Mouse (Mus musculus): Measurements from ENCODE around the gene Gpc5. TPM values are rescaled to one million over a fixed set of nuclear protein-coding genes. Genes with fewer than 3 reads are reported as not detected.

The Gpc5 gene
- polyA plus RNA-seq, 1 experiment from 2014 or later: 0.15 TPM

DNA sequence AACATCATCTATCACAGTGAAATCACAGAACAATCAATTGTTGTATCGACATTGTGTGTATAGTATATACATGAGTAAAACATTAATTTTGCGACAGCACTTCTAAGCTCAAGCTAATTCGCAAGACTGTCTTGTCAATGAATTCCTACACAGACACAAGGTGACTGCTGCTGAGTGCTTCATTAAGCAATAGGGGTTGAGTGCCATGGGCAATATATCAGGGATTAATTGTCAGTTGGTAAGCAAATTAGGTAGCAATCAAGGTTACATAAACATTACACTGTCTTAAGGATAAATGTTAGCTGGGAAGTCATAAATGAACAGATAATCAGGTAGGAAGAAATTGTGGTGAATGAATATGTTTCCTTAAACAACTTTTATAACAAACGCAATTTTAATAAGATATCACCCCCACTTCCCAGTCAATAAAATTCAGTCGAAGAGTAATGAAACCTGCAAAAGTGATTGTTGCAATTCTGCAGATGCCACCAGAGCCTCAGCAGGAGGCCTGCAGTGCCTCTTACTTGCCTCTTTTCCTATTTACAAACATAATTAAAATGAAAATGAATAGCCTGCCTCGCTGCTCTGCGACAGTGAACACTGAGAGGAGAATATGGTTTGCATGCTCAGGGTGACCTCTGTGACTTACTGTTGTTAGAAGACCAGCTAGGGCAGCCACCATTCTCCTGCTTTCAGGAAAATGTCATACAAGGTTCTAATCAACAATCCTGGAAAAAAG, 539.3 kb downstream of the Gpc5 start:
- Histone ChIP-seq H3K27ac (ENCODE audit: low read length) (no peak overlapping the region), H3K4me3 (ENCODE audit: low read length) (no peak overlapping the region), H3K4me2 (ENCODE audit: low read depth, low read length) (no peak overlapping the region), H3K36me3 (ENCODE audit: control insufficient read depth, insufficient read depth, low read length) (no peaks in the 10 kb centered on the region), H3K9me3 (ENCODE audit: control insufficient read depth, low read length) (no peaks in the 10 kb centered on the region), H3K9ac (ENCODE audit: low read depth, low read length) (no peak overlapping the region), H3K4me1 (ENCODE audit: control insufficient read depth, insufficient read depth, low read length) (no peaks in the 10 kb centered on the region), H3K27me3 (replicated peaks; ENCODE audit: control insufficient read depth, insufficient read depth, low read length) (no peaks in the 10 kb centered on the region)
- no peak for ATAC-seq
- 72% methylated on average over 7 of the region's 7 CpGs for WGBS

- H3K27me3 ChIP-seq (replicated peaks; ENCODE audit: control insufficient read depth, insufficient read depth, low read length): no peaks in the 10 kb centered on the region
- H3K9me3 ChIP-seq (ENCODE audit: control insufficient read depth, low read length): no peaks in the 10 kb centered on the region
- H3K27ac ChIP-seq (ENCODE audit: low read length): no peak overlapping the region
- H3K4me1 ChIP-seq (ENCODE audit: control insufficient read depth, insufficient read depth, low read length): no peaks in the 10 kb centered on the region
- WGBS: 85% methylated on average over 1 of the region's 1 CpGs
- no peak overlapping the region for H3K9ac ChIP-seq (ENCODE audit: low read depth, low read length)
- no peaks in the 10 kb centered on the region for H3K36me3 ChIP-seq (ENCODE audit: control insufficient read depth, insufficient read depth, low read length)
- no peak overlapping the region for H3K4me3 ChIP-seq (ENCODE audit: low read length)
- no peak for ATAC-seq
- no peak overlapping the region for H3K4me2 ChIP-seq (ENCODE audit: low read depth, low read length)
Observed at GRCm38 (mm10) chr14:115633311-115633710, 541.3 kb downstream of the Gpc5 start.

DNA sequence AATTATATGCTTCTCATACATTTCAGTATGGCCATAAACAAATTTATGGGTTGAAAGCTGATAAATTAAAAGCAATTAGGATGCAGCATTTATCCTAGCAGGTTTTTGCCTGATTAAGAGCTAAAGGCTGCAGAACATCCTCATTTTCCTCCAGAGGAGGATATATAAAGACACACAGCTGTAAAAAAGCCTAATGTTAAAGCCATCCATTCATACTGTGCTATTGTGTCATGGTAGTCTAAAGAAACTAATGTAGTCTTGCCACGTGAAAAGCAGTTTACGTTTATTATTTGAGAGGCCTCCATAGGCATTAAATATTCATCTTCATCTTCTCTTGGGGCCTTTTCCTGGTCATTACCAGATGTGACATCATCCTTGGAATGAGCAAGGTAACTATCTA, 587.9 kb downstream of the Gpc5 start:
- Histone ChIP-seq H3K36me3 (ENCODE audit: control insufficient read depth, insufficient read depth, low read length) (no peaks in the 10 kb centered on the region), H3K9me3 (ENCODE audit: control insufficient read depth, low read length) (no peaks in the 10 kb centered on the region), H3K27ac (ENCODE audit: low read length) (no peak overlapping the region), H3K4me3 (ENCODE audit: low read length) (no peak overlapping the region), H3K27me3 (replicated peaks; ENCODE audit: control insufficient read depth, insufficient read depth, low read length) (no peaks in the 10 kb centered on the region), H3K4me1 (ENCODE audit: control insufficient read depth, insufficient read depth, low read length) (no peaks in the 10 kb centered on the region), H3K9ac (ENCODE audit: low read depth, low read length) (no peak overlapping the region), H3K4me2 (ENCODE audit: low read depth, low read length) (no peak overlapping the region)
- ATAC-seq: no peak
- 83% methylated on average over 2 of the region's 2 CpGs for WGBS

DNA sequence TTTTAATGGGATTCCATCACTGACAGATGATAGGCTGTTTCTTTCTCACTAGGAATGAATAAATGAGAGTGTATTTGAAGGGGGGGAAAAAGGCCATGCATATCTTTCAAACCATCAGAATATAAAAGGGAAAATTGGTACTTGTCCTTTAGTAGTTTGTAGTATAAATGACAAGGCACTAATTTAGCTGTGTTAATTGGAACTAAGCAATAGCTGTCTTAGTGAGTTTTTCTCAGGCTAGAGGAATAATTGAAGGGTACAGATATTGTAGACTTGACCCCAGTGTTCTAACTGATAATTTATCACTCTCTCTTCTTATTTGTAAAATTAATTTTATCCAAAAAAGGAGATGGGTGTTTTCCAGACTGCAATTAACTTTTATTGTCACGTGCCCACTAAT, 654.0 kb downstream of the Gpc5 start:
- WGBS: 87% methylated on average over 1 of the region's 1 CpGs
- no peak overlapping the region for H3K4me3 ChIP-seq (ENCODE audit: low read length)

GRCm38 (mm10) chr14:115760241-115760640, 668.2 kb downstream of the Gpc5 start:
- Histone ChIP-seq H3K9ac (ENCODE audit: low read depth, low read length) (no peak overlapping the region), H3K36me3 (ENCODE audit: control insufficient read depth, insufficient read depth, low read length) (no peaks in the 10 kb centered on the region), H3K4me1 (ENCODE audit: control insufficient read depth, insufficient read depth, low read length) (no peaks in the 10 kb centered on the region), H3K27me3 (replicated peaks; ENCODE audit: control insufficient read depth, insufficient read depth, low read length) (no peaks in the 10 kb centered on the region), H3K4me2 (ENCODE audit: low read depth, low read length) (no peak overlapping the region), H3K4me3 (ENCODE audit: low read length) (no peak overlapping the region), H3K9me3 (ENCODE audit: control insufficient read depth, low read length) (no peaks in the 10 kb centered on the region), H3K27ac (ENCODE audit: low read length) (no peak overlapping the region)
- ATAC-seq: no peak
- WGBS: 54% methylated on average over 5 of the region's 5 CpGs

More for the DNA sequence above, 654.0 kb downstream of the Gpc5 start:
- no peak overlapping the region for H3K4me2 ChIP-seq (ENCODE audit: low read depth, low read length)
- H3K9ac ChIP-seq (ENCODE audit: low read depth, low read length): no peak overlapping the region
- no peaks in the 10 kb centered on the region for H3K4me1 ChIP-seq (ENCODE audit: control insufficient read depth, insufficient read depth, low read length)
- H3K36me3 ChIP-seq (ENCODE audit: control insufficient read depth, insufficient read depth, low read length): no peaks in the 10 kb centered on the region
- no peak overlapping the region for H3K27ac ChIP-seq (ENCODE audit: low read length)
- H3K9me3 ChIP-seq (ENCODE audit: control insufficient read depth, low read length): no peaks in the 10 kb centered on the region
- no peaks in the 10 kb centered on the region for H3K27me3 ChIP-seq (replicated peaks; ENCODE audit: control insufficient read depth, insufficient read depth, low read length)
- ATAC-seq: no peak

DNA sequence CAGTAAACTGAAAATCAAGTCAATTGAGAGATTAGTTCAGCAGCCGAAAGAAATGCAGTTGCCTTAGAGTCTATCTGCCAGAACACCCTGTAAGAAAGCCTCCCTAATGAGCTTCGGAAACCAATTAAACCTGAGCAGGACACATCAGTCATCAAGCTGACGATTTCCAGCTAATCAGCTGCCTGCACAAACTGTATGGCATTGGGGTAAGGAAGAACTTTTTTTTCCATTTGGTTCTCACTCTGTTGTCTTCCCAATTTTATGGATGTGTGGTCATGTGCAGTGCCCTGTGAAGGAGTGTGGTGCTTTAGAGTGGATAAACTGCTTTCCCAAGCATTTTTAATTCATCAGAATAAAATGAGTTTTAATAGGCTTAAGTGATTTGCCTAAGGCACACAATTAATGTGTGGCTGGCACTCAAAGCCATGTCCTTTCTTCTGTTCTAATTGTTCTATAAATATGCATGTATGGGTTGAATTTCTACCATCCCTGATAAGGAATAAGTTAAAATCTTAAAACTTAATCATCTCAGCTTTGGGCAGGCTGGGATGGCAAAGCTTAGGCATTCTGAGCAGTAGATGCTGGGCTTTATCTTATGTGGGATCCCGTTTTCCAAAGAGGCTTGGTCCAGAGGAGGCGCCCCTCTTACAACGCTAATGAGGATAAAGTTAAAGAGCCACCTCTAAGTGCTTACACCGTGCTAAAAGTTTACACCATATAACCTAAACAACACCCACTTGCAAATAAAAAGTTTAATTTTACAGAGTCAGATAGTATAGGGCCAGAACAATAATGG, 687.6 kb downstream of the Gpc5 start:
- Histone ChIP-seq H3K36me3 (ENCODE audit: control insufficient read depth, insufficient read depth, low read length) (no peaks in the 10 kb centered on the region), H3K4me3 (ENCODE audit: low read length) (no peak overlapping the region), H3K4me1 (ENCODE audit: control insufficient read depth, insufficient read depth, low read length) (no peaks in the 10 kb centered on the region), H3K27ac (ENCODE audit: low read length) (no peak overlapping the region), H3K27me3 (replicated peaks; ENCODE audit: control insufficient read depth, insufficient read depth, low read length) (no peaks in the 10 kb centered on the region), H3K4me2 (ENCODE audit: low read depth, low read length) (no peak overlapping the region), H3K9me3 (ENCODE audit: control insufficient read depth, low read length) (no peaks in the 10 kb centered on the region), H3K9ac (ENCODE audit: low read depth, low read length) (no peak overlapping the region)
- no peak for ATAC-seq
- 66% methylated on average over 7 of the region's 7 CpGs for WGBS

GRCm38 (mm10) chr14:115804751-115805150, 712.7 kb downstream of the Gpc5 start:
- Histone ChIP-seq H3K9me3 (ENCODE audit: control insufficient read depth, low read length) (no peaks in the 10 kb centered on the region), H3K9ac (ENCODE audit: low read depth, low read length) (no peak overlapping the region), H3K4me3 (ENCODE audit: low read length) (no peak overlapping the region), H3K27ac (ENCODE audit: low read length) (no peak overlapping the region), H3K4me1 (ENCODE audit: control insufficient read depth, insufficient read depth, low read length) (no peaks in the 10 kb centered on the region), H3K36me3 (ENCODE audit: control insufficient read depth, insufficient read depth, low read length) (no peaks in the 10 kb centered on the region), H3K4me2 (ENCODE audit: low read depth, low read length) (no peak overlapping the region), H3K27me3 (replicated peaks; ENCODE audit: control insufficient read depth, insufficient read depth, low read length) (no peaks in the 10 kb centered on the region)
- WGBS: 13% methylated on average over 2 of the region's 2 CpGs
- ATAC-seq: no peak

DNA sequence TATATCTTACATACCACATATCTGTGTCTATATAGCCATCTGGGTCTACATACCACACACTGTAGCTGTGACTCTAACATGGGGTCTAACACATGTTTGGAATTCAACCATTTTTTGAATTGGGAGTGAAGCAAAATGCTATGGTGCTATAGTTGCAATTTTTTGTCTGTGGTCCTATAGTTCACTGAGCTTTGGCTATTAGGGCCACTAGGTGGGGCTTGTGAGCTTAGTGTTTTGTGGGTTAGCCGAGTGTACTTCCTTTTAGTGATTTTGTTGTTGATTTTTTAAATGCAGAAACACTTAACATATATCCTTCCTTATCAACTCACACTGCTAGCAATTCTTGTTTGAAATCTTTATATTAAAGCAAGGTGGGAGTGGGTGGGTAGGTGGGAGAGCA, 727.0 kb downstream of the Gpc5 start:
- no peak overlapping the region for H3K27ac ChIP-seq (ENCODE audit: low read length)
- ATAC-seq: no peak

GRCm38 (mm10) chr14:115821657-115822056, 729.6 kb downstream of the Gpc5 start:
- H3K9ac ChIP-seq (ENCODE audit: low read depth, low read length): no peak overlapping the region

More for the DNA sequence above, 727.0 kb downstream of the Gpc5 start:
- Histone ChIP-seq H3K9me3 (ENCODE audit: control insufficient read depth, low read length) (no peaks in the 10 kb centered on the region), H3K27me3 (replicated peaks; ENCODE audit: control insufficient read depth, insufficient read depth, low read length) (no peaks in the 10 kb centered on the region), H3K4me2 (ENCODE audit: low read depth, low read length) (no peak overlapping the region), H3K9ac (ENCODE audit: low read depth, low read length) (no peak overlapping the region), H3K36me3 (ENCODE audit: control insufficient read depth, insufficient read depth, low read length) (no peaks in the 10 kb centered on the region), H3K4me1 (ENCODE audit: control insufficient read depth, insufficient read depth, low read length) (no peaks in the 10 kb centered on the region), H3K4me3 (ENCODE audit: low read length) (no peak overlapping the region)
- 18% methylated on average over 1 of the region's 1 CpGs for WGBS

More at GRCm38 (mm10) chr14:115821657-115822056, 729.6 kb downstream of the Gpc5 start:
- H3K4me2 ChIP-seq (ENCODE audit: low read depth, low read length): no peak overlapping the region
- WGBS: 78% methylated on average over 7 of the region's 7 CpGs
- no peak overlapping the region for H3K4me3 ChIP-seq (ENCODE audit: low read length)
- H3K9me3 ChIP-seq (ENCODE audit: control insufficient read depth, low read length): no peaks in the 10 kb centered on the region
- H3K27me3 ChIP-seq (replicated peaks; ENCODE audit: control insufficient read depth, insufficient read depth, low read length): no peaks in the 10 kb centered on the region
- no peaks in the 10 kb centered on the region for H3K36me3 ChIP-seq (ENCODE audit: control insufficient read depth, insufficient read depth, low read length)
- no peaks in the 10 kb centered on the region for H3K4me1 ChIP-seq (ENCODE audit: control insufficient read depth, insufficient read depth, low read length)
- no peak for ATAC-seq
- no peak overlapping the region for H3K27ac ChIP-seq (ENCODE audit: low read length)
